Mouse (Mus musculus) embryonic facial prominence, embryonic 11.5 days (tissue): ENCODE measurements around the gene Meis2. TPM values are rescaled to one million over a fixed set of nuclear protein-coding genes. Genes with fewer than 3 reads are reported as not detected.

Source experiments
- ATAC-seq: fragments of 200-750 bp; cut with Nextera tagmentation; replicated peaks from 2 replicates; pipeline ENCODE4 v1.8.0; 2017; ENCODE audit warnings: low read depth; ENCODE audit not compliant: insufficient number of reproducible peaks, low FRiP score, low TSS enrichment
- DNase-seq: peaks from one replicate; pipeline ENCODE4 v3.0.0-alpha.2; 2015; ENCODE audit warnings: low spot score
- H3K27ac ChIP-seq: fragments of 300-500 bp; sonication (generic); replicated peaks from 2 replicates; pipeline ENCODE4 v1.5.1; 2014; ENCODE audit warnings: mild to moderate bottlenecking, low read depth, low read length, control low read depth
- H3K27me3 ChIP-seq: fragments of 300-500 bp; sonication (generic); 2 replicates; pipeline ENCODE4 v1.6.1; 2014; ENCODE audit warnings: mild to moderate bottlenecking, low read length, moderate library complexity, mixed read lengths; ENCODE audit not compliant: control insufficient read depth, insufficient read depth
- H3K36me3 ChIP-seq: fragments of 300-500 bp; sonication (generic); replicated peaks from 2 replicates; pipeline ENCODE4 v1.6.1; 2014; ENCODE audit warnings: low read depth, mild to moderate bottlenecking, low read length, moderate library complexity, mixed read lengths; ENCODE audit not compliant: control insufficient read depth, insufficient read depth
- H3K4me1 ChIP-seq: fragments of 300-500 bp; sonication (generic); 2 replicates; pipeline ENCODE4 v1.6.1; 2014; ENCODE audit warnings: low read length, mixed read lengths; ENCODE audit not compliant: control insufficient read depth, insufficient read depth
- H3K4me2 ChIP-seq: fragments of 300-500 bp; sonication (generic); 2 replicates; pipeline ENCODE4 v1.6.1; 2014; ENCODE audit warnings: low read depth, mild to moderate bottlenecking, control low read depth, low read length, moderate library complexity
- H3K4me3 ChIP-seq: fragments of 300-500 bp; sonication (generic); 2 replicates; pipeline ENCODE4 v1.5.1; 2014; ENCODE audit warnings: low read depth, low read length, control low read depth
- H3K9ac ChIP-seq: fragments of 300-500 bp; sonication (generic); replicated peaks from 2 replicates; pipeline ENCODE4 v1.6.1; 2014; ENCODE audit warnings: mild to moderate bottlenecking, control low read depth, low read length
- H3K9me3 ChIP-seq: fragments of 300-500 bp; sonication (generic); replicated peaks from 2 replicates; pipeline ENCODE4 v1.6.1; 2016; ENCODE audit warnings: mild to moderate bottlenecking, low read length, inconsistent platforms, mixed read lengths; ENCODE audit not compliant: control insufficient read depth
- WGBS: fragments of 180-500 bp; shearing (Covaris S2); extraction: QIAGEN DNeasy Blood & Tissue Kit; methylation state at CpG from one replicate; pipeline ENCODE4 v1.1.7; 2014; 5-methylcytosine and 5-hydroxymethylcytosine counted together
- polyA plus RNA-seq: library from polyadenylated mRNA; unstranded; fragments of >200 nt; fragmentation: Nextera tagmentation; extraction: Ambion mirVana; gene quantifications from 2 replicates; pipeline ENCODE4 v1.2.1, GENCODE M21; 2014

Meis2 gene
- polyA plus RNA-seq, 1 experiment from 2014 or later: 65.3 TPM

DNA sequence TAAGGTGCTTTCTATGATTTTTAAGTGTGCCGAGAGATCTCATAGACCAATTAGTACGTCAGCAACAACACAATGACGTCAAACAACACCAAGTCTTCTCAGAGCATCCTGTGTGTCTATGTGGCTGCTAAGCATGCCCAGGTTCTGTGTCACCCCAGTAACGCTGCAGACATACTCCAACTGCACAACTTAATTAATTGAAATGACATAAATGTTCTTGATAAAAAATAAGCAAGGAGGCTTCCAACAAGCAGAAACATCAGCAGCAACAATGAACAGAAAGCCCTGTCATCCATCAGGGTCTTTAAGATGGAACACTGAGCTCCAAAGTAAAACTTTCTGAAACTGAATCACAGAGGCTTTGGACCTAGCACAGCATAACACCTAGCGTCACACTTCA, 11.7 kb downstream of the Meis2 start:
- Histone ChIP-seq H3K9ac (no peak overlapping the region), H3K4me2 (no peak overlapping the region), H3K4me1 (no peaks in the 10 kb centered on the region; the same call in 1 of the 2 replicates), H3K27ac (no peak overlapping the region), H3K36me3 (no peaks in the 10 kb centered on the region), H3K9me3 (no peaks in the 10 kb centered on the region), H3K27me3 (no peaks in the 10 kb centered on the region), H3K4me3 (no peak overlapping the region)
- 72% methylated on average over 5 of the region's 5 CpGs for WGBS
- no peak for DNase-seq
- no peak for ATAC-seq

DNA sequence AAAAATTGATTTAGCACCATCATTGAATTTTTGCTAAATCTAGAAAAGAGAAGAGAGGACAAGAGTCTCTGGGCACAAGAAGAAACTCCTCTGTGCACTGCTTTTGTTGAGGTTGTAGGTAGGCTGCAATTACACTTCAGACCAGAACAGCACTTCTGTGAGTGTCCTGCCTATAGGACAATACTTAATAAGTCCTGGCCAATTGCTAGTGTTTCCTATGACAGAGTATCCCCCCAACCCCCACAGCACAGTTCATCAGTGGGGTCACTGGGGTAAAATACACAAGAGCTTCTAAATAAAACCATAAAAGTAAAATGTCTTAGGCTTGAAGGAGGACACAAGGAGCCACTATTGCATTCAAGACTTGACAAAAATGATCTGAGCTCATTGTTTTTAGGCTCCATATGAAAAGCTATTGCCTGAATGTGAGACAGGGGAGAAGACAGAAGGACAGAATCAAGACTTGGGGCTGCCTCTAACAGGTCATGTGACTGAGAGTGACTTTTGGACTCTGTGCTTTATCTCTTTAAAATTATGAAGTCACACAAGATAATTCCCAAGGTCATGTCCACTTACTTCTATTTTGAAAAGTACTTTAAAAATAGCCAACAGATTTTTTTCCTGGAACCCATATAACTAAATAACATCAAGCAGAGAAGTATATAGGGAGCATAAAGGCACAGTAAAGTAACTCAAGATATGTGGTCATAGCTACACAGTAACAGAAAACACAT, 12.8 kb downstream of the Meis2 start:
- Histone ChIP-seq H3K4me3 (no peak overlapping the region), H3K27ac (no peak overlapping the region), H3K9ac (no peak overlapping the region), H3K4me2 (no peak overlapping the region), H3K27me3 (no peaks in the 10 kb centered on the region), H3K9me3 (no peaks in the 10 kb centered on the region), H3K4me1 (no peaks in the 10 kb centered on the region; the same call in 1 of the 2 replicates), H3K36me3 (no peaks in the 10 kb centered on the region)
- ATAC-seq (no peak), DNase-seq (no peak)

DNA sequence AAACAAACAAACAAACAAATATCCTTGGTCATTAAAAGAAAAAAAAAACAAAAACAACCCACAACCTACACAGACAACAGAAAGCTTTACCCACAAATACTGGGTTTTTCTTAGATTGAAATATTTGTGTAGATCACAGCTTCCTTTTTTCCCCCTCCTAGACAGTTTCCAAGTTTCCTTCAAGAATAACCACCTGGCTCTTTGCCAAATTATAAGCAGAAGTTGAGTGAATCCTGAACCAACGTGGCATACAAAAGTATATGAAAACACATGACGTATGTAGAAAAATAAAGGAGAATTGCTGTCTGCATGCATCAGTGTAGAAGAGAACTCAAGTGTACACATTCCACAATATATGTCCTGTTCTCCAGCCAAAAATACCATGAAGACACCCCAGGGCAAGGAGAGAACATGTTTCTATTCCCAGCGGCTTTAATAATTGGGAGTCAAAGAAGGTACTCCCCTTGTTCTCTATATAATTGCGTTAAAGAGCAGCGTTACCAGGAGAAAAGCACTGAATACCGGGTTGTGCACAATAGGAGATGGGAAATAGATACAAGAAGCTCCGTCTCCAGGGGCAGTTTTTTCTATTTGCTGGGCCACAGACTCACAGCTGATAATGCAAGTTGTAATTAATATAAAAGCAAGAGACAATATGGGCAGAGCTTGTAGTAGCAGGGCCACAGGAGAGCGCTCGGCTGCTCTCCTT, 13.6 kb downstream of the Meis2 start:
- Histone ChIP-seq H3K9ac (no peak overlapping the region), H3K4me3 (no peak overlapping the region), H3K27ac (no peak overlapping the region), H3K27me3 (no peaks in the 10 kb centered on the region), H3K36me3 (no peaks in the 10 kb centered on the region), H3K9me3 (no peaks in the 10 kb centered on the region), H3K4me2 (no peak overlapping the region), H3K4me1 (no peaks in the 10 kb centered on the region; the same call in 1 of the 2 replicates)
- 65% methylated on average over 9 of the region's 9 CpGs for WGBS
- ATAC-seq: no peak
- DNase-seq: no peak

DNA sequence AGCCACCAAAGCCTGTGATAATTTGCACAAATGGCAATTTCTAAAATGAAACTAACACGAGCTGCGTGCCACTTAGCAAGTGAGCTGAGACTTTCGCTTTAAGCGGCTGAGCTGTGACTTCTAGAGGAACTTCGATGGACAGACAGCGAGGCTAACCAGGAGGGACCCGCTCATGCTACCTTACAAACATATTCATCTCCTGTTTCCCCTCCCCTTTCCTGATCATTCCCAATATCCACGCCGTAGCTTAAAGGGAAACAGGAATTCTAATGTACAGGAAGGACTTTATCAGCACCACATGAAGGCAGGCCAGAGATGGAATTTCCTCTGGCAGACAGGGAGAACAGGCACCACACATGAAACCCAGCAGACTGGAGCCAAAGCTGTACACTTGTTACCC, 15.9 kb downstream of the Meis2 start:
- H3K9ac ChIP-seq: no peak overlapping the region
- DNase-seq (no peak), ATAC-seq (no peak)
- WGBS: 84% methylated on average over 9 of the region's 9 CpGs
- H3K27me3 ChIP-seq: no peaks in the 10 kb centered on the region
- no peaks in the 10 kb centered on the region for H3K36me3 ChIP-seq
- H3K4me3 ChIP-seq: no peak overlapping the region
- H3K4me1 ChIP-seq: no peaks in the 10 kb centered on the region; the same call in 1 of the 2 replicates
- H3K27ac ChIP-seq: no peak overlapping the region
- no peaks in the 10 kb centered on the region for H3K9me3 ChIP-seq
- no peak overlapping the region for H3K4me2 ChIP-seq

DNA sequence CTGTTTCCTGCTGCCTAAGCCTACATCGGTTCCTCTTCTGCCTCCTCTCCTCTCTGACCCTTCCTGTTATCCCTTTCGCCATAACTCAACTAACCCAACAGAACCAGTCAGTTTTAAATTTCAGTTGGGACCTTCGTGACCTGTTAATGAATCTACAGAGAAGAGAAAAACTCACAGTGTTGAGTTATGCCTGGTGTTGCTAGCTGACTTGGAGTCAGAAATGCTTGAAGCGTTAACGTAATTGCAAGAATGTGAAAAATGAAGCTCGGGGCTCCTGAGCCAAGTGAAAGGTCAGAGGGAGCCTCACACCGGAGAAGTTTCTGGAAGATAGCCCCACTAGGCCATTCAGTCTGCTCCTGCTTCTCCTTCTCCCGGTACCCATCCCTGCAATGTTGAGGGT, 18.3 kb downstream of the Meis2 start:
- Histone ChIP-seq H3K27me3 (no peaks in the 10 kb centered on the region), H3K4me1 (no peaks in the 10 kb centered on the region; the same call in 1 of the 2 replicates), H3K4me3 (no peak overlapping the region), H3K4me2 (no peak overlapping the region), H3K9me3 (no peaks in the 10 kb centered on the region), H3K27ac (no peak overlapping the region), H3K9ac (no peak overlapping the region), H3K36me3 (no peaks in the 10 kb centered on the region)
- DNase-seq (no peak), ATAC-seq (no peak)
- 38% methylated on average over 8 of the region's 8 CpGs for WGBS

DNA sequence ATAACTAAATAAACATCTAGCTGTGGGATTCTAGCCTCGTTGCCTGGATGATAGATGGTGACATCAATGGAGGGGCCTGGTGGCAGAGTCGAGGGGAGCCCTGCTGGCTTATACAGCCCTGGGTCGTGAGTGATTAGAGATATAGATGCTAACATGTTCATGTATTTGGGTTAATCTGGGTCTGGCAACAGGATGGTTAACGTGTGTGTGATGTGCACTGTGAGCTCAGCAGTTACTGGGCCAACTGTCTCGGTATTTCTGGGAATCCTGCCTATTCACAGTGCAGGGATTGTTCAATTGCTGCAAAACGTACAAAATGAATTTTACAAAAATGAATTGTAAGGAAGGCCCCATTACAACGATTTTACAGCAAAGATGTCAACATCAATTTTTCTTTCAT, 20.6 kb downstream of the Meis2 start:
- Histone ChIP-seq H3K4me2 (no peak overlapping the region), H3K4me1 (no peaks in the 10 kb centered on the region), H3K27me3 (no peaks in the 10 kb centered on the region), H3K9ac (no peak overlapping the region), H3K36me3 (no peaks in the 10 kb centered on the region), H3K27ac (no peak overlapping the region), H3K9me3 (no peaks in the 10 kb centered on the region), H3K4me3 (no peak overlapping the region)
- 65% methylated on average over 7 of the region's 7 CpGs for WGBS
- no peak for DNase-seq
- no peak for ATAC-seq

DNA sequence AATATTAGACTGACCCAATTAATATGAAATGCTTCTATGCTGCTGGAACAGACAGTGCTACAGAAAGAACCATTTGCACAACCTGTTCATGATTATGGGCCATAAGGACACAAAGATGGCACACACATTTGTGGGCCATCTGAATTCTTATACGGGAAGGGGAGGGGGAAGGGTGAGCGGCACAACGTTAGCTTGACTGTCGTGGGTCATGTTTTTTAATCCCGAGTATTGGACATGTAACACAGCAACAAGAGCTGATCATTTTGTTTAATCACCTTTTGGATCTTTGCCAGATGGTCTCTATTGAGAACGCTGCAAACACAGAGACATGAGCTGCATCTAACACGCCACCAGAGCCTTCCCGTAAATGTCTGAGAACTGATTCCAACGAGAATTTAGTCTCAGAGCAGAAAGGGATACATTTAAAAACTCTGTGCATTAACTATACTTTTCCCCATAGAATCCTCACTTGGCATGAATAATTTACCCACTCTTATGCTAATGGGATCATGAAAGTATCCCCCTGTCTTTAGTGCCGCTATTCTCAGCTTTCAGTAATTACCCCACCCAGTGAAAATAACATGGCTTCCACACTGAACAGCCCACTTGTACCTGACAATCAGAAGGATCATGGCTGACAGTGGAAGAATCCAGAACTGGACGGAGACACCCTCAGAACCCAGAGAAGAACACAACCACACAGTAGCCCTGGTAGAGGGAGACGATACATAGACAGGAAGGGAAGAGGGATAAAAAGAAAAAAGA, 22.5 kb downstream of the Meis2 start:
- Histone ChIP-seq H3K9ac (no peak overlapping the region), H3K4me2 (no peak overlapping the region), H3K27ac (no peak overlapping the region), H3K36me3 (no peaks in the 10 kb centered on the region), H3K4me1 (no peaks in the 10 kb centered on the region), H3K27me3 (no peaks in the 10 kb centered on the region), H3K4me3 (no peak overlapping the region), H3K9me3 (no peaks in the 10 kb centered on the region)
- no peak for DNase-seq
- WGBS: 67% methylated on average over 12 of the region's 12 CpGs
- peak; percentile 65; the same call in 1 of the 2 replicates for ATAC-seq

DNA sequence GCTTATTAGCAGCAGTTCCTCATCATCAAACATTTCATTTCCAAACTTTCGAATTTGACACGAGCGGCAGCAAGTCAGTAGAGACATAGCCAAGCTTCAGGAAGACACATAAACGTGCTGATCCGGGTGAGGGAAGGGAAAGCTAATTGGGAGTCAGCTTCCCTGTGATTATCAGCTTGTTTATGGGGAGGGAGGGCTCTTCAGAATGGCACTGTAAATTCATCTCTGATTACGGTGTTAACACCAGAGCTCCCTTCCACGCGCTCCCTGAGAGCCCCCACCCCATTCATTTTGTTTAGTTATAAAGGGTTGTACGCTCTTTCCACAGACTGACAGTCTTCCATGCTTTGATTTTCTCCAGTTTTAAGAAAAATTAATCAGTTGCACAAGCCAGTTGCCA, 23.2 kb downstream of the Meis2 start:
- Histone ChIP-seq H3K9me3 (no peaks in the 10 kb centered on the region), H3K4me3 (no peak overlapping the region), H3K4me1 (no peaks in the 10 kb centered on the region), H3K36me3 (no peaks in the 10 kb centered on the region), H3K27me3 (no peaks in the 10 kb centered on the region), H3K27ac (no peak overlapping the region), H3K4me2 (no peak overlapping the region), H3K9ac (no peak overlapping the region)
- 78% methylated on average over 9 of the region's 9 CpGs for WGBS
- ATAC-seq (no peak), DNase-seq (no peak)
